Mouse (Mus musculus): ENCODE data around the gene Rpl9-ps6.
"Not testable (repeated sequence)": the region's sequence is repeated elsewhere in the genome, so short reads cannot be mapped to it uniquely, and the experiment has no call there.

The Rpl9-ps6 gene

GRCm38 (mm10) chr19:32480791-32481442, 14.5 kb upstream of the Rpl9-ps6 start:
- no peak for DNase-seq

DNA sequence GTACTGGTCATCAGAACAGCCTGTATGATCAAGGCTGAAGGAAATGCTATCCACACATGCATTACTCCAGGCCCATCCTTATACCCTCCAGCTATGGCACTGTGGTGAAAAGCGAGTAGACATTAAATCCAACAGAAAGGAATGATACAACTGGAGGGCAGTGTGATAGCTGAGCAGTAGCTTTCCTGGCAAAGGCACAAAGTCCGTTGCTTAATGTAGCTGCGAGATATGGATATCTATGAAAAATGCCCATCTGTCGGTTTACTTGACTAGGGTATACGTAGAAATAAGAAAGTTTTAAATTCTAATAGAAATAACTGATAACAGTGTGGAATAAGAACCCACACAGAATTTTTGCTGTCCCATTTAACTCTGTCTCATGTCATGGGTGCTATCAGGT, 13.9 kb upstream of the Rpl9-ps6 start:
- DNase-seq, result no peak

DNA sequence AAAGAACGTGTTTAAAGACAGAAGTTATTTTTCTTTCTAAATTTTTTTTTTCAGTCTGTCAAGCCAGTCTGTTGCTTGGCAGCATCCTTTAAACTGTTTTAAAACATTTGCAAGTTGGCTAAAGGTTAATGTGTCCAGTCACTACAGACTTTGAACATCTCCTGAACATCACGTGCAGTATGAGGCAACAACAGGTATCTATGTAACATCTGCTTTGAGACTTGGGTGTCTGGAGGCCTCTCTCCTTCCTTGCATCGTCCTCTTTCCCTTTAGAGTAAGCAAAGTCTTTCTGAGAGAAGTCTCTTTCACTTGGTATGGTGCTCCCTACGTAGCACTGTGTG, 10.3 kb upstream of the Rpl9-ps6 start:
- DNase-seq, result no peak

DNA sequence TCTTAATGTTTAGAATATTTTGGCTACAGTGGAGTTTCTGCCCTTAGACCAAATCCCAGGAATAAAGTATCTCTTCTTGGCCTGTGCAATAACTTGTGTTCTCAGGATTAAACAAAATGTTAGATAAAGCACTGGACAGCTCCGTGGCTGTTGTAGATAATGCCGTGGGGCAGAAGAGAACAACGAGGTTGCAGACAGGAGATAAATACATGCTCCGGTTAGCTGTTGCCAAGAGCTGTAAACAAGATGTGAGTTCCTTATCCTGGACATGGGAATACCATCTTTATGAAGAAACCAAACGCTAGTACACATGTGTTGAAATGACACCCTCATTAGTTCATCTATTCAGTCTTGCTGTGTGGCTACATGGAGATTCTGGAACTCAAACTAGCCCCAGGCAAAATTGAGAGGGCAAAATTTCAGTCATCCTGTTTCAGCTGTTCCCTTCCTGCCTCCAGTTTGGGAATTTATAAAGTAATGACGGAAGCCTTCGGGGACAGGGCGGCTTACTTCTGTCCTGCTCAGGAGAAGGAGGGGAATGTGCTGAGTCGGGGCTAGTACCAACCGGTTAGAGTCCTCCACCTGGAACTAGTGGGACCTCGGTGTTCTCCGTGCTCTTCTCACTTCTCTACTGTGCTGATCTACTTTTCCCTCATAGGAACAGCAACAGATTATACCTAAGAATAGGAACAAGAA, 9.8 kb upstream of the Rpl9-ps6 start:
- no peak for DNase-seq

- no peak for DNase-seq
Observed at GRCm38 (mm10) chr19:32470570-32471263, 4.3 kb upstream of the Rpl9-ps6 start.

DNA sequence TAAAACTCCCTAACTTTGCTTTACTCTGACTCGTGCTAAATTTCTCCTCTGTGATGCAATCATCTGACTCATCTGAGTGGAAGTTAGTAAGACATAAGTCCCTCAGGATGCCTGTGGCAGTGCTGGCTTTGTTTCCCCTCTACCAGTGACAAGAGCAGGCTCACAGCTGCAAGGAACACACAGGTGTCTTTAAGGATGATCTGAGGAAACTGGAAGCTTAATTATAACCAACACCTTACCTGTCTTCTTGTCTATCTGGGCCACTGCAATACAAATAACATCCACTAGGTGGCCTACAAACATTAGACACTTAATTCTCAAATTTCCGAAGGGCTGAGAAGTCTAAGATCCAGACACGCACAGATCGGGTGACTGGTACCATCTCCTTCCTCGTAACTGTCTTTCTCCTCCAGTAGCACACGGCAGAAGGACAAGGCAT, 3.7 kb upstream of the Rpl9-ps6 start:
- DNase-seq, result no peak

- DNase-seq, result no peak
Observed at GRCm38 (mm10) chr19:32467325-32467724, 947 bp upstream of the Rpl9-ps6 start.

GRCm38 (mm10) chr19:32465228-32465627, 1.1 kb downstream of the Rpl9-ps6 start:
- DNase-seq, result no peak

DNA sequence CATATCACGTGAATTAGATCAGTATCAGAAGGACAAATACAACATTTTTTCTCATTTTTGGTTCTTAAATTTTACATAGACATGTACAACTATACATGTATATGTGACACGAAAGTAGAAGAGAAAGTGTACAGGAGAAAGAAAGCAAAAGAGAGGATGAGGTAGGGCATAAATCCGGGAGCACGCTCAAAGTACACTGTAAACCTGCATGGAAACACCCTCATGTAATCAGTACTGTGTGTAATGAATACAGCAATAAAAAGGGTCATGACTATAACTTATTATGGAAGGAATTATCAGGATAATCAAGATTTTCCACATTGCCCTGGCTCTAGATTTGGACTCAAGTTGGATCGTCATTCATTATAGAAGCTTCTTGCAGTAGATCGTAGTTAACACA, 3.3 kb downstream of the Rpl9-ps6 start:
- no peak for DNase-seq

- not testable (repeated sequence) for DNase-seq
Observed at GRCm38 (mm10) chr19:32457631-32458030, 8.7 kb downstream of the Rpl9-ps6 start.

GRCm38 (mm10) chr19:32456744-32457143, 9.6 kb downstream of the Rpl9-ps6 start:
- no peak for DNase-seq

DNA sequence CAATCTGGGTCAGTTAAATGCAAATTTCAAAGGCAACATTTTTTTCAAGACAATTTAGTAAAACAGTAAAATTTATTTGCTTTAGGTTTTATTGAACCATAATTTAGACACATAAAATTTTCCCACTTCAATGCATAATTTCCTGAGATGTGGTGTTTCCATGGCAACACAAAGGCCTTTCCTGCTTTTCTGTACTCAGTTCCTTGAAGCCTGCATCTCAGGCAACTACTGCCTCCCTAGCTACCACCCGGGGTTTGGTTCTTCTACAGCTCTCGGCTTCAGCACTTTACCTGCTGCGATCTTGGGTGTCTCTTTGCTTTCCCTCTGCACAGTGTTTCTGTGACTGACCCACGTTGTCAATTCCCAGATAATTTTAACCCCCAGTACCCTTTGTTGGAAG, 14.1 kb downstream of the Rpl9-ps6 start:
- peak; percentile 9 for DNase-seq

GRCm38 (mm10) chr19:32448931-32449330, 17.4 kb downstream of the Rpl9-ps6 start:
- no peak for DNase-seq

GRCm38 (mm10) chr19:32441568-32441967, 24.8 kb downstream of the Rpl9-ps6 start:
- no peak for DNase-seq

- DNase-seq, result no peak
Observed at GRCm38 (mm10) chr19:32439356-32439755, 27.0 kb downstream of the Rpl9-ps6 start.

GRCm38 (mm10) chr19:32425856-32426255, 40.5 kb downstream of the Rpl9-ps6 start:
- no peak for DNase-seq

- no peak for DNase-seq
Observed at GRCm38 (mm10) chr19:32424706-32425105, 41.7 kb downstream of the Rpl9-ps6 start.

GRCm38 (mm10) chr19:32419069-32419468, 47.3 kb downstream of the Rpl9-ps6 start:
- no peak for DNase-seq

GRCm38 (mm10) chr19:32416692-32417317, 49.6 kb downstream of the Rpl9-ps6 start:
- no peak for DNase-seq
